ENCODE assay signal across 23 mouse cellular contexts in genomic region chr13:38062678-38063077, GRCm38 (mm10). TPM values are rescaled to one million over a fixed set of nuclear protein-coding genes. Genes with fewer than 3 reads are reported as not detected.
A peak's percentile ranks its signal among the peaks of the same experiment; 100 is the strongest.
DNase-seq lines count a peak whose midpoint lies in the region; ATAC-seq lines count a peak whose summit lies in the region.
"Had no signal": no experiment of that assay in that cellular context is flagged by ENCODE, and none has a peak within 500 bp of the region (broad histone marks: within the 10 kb centered on the region; RNA-seq: fewer than 3 reads in every experiment).

No protein-coding gene starts in this region.

- ATAC-seq in megakaryocyte, adult 5-6 weeks (ENCODE audit: poor library complexity, severe bottlenecking): peak; percentile 51; the same call in 1 of the 2 replicates
- ATAC-seq: forebrain, embryonic 13.5 days; forebrain, postnatal 0 days; hindbrain, postnatal 0 days; inflammation-experienced regulatory T-cells, adult 6 months; Patski had no signal

- peak; percentile 10 to 24 for DNase-seq in spleen, postnatal 36 days (ENCODE audit: low spot score in 2 of 2)
- DNase-seq in spleen, postnatal 4 days (ENCODE audit: low spot score in 2 of 2): no peak
- DNase-seq in natural killer cell, adult 2 months (ENCODE audit: low spot score in 2 of 2): peak; percentile 20 to 32
- DNase-seq in urinary bladder, postnatal 10 days (ENCODE audit: low spot score): no peak
- DNase-seq in embryo, embryonic 9.5 days (ENCODE audit: extremely low spot score): no peak
- DNase-seq in kidney, adult 9 months: no peak
- DNase-seq: adrenal gland, postnatal 10 days; adrenal gland, postnatal 36 days; cerebellum, adult 18-20 months; cerebellum, adult 9-11 months; cerebellum, postnatal 25 days; embryo, embryonic 11 days; forebrain, postnatal 0 days; gastrocnemius, postnatal 10 days; gastrocnemius, postnatal 36 days; heart, adult 11 months; heart, postnatal 10 days; heart, postnatal 36 days had no signal

RNA-seq across cellular contexts. Expression of gene Cage1, which starts 25.8 kb away (rescaled TPM):
- 0.32 and 0.36 TPM in 2 replicates for total RNA-seq in megakaryocyte, adult 5-6 weeks (2015)
- 0.73 and 1.5 TPM in 2 replicates for total RNA-seq in megakaryocyte, adult 5-6 weeks (2017)

RNA-seq across cellular contexts. Expression of gene Riok1, which starts 25.9 kb away (rescaled TPM):
- 38.3 and 42.2 TPM in 2 replicates for total RNA-seq in megakaryocyte, adult 5-6 weeks (2015)
- 85.5 and 96.3 TPM in 2 replicates for total RNA-seq in megakaryocyte, adult 5-6 weeks (2017)

Comparison
In these comparisons a context has a peak if more than half of its experiments do, and no peak if none do; other contexts are left out.
1. DNase-seq: peak in spleen, postnatal 36 days (2 of 2) and natural killer cell, adult 2 months (2 of 2); none in spleen, postnatal 4 days (0 of 2), urinary bladder, postnatal 10 days (single experiment), embryo, embryonic 9.5 days (single experiment) and kidney, adult 9 months (single experiment).